Mouse (Mus musculus): ENCODE results near the gene Trappc6a.

DNA sequence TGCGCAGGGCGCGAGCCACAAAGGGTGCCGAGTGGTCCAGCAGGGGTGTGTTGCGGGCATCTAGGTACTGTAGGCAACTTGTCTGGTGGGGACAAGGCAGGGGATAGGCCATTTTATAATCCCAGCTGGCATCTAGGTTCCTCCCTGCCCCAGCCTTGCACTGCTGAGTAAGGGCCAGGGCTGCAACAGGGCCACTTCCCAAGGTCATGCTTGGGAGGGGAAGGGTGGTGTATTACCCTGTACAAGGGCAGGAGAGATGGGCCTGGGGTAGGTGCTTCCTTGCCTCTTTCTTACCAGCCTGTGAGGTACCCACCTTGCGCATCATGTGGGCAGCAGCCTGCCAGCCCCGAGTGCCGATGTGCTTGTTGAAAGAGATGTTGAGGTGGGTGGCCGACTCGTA lies 26.5 kb downstream of the Trappc6a start:
- TF ChIP-seq EP300 (IDR thresholded peaks at IDR 0.05; ENCODE audit: insufficient read depth, low read depth, low read length) (no peak), CTCF (IDR thresholded peaks at IDR 0.05; ENCODE audit: low read depth, low read length) (no peak), POLR2A (IDR thresholded peaks at IDR 0.05; ENCODE audit: insufficient read depth, low read length) (no peak)
